Mouse (Mus musculus) lung, postnatal 0 days (tissue): ENCODE data around the gene Vps37b.

Experiments
- CTCF ChIP-seq: IDR thresholded peaks from 2 replicates; pipeline ENCODE4 v1.5.1; 2016; ENCODE audit warnings: antibody characterized with exemption, mild to moderate bottlenecking
- EP300 ChIP-seq: IDR thresholded peaks from 2 replicates; pipeline ENCODE4 v1.6.1; 2016; ENCODE audit warnings: antibody characterized with exemption, mild to moderate bottlenecking, control low read depth

GRCm38 (mm10) chr5:123977231-123977630 lies 54.8 kb downstream of the Vps37b start:
- no peak for TF ChIP-seq CTCF
- no peak for TF ChIP-seq EP300
